Mouse (Mus musculus): ENCODE data around the gene Ibsp.

Ibsp gene

GRCm38 (mm10) chr5:104298994-104299393, at the start of gene Ibsp:
TSS of gene Ibsp (plus strand) at chr5:104299171.
- DNase-seq = no peak

DNA sequence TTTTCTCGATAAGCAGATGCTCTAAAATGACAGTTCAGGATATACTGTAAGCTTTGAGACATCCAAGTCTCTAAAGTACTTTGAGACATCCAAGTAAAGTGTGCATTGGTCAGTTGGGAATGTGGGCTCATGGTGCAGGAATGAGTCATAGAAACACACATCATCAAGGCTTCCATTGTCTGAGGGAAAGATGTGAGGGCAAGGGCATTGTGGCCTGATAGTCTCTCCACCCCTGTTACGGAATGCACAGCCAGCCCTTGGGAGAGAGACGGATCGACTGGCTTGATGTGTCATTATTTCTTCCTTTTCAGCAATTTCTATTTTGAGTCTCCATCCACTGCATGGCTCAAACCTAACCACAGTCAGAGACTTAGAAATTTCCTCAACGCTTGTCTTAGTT, 47.2 kb upstream of the Ibsp start:
- DNase-seq = no peak

GRCm38 (mm10) chr5:104256585-104256984, 42.4 kb upstream of the Ibsp start:
- no peak for DNase-seq

DNA sequence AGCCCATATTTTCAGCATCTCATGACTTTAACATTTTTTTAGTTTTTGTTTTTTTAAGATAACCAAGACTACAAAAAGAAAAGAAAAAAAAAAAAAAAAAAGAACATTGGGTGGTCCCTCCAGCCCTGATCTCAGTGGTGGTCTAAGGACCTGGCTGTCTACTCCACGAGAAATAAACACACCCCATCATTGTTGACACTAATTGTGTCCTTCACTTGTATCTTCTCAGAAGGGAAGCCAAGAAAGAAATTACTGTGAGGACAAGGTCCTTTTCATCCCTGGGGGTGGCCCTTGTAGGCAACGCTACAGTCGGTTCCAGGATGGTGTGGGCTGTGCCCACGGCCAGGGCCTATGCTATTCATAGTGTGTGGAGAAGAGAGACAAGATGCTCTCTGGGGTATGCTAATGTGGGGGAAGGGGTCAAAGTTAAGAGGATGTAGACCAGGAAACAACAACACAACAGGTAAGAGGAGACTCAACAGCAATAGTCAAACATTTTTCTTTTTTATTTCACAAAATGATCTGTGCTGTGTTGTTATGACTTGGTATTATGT, 37.0 kb upstream of the Ibsp start:
- DNase-seq = no peak

GRCm38 (mm10) chr5:104263014-104263776, 35.8 kb upstream of the Ibsp start:
- no peak for DNase-seq

DNA sequence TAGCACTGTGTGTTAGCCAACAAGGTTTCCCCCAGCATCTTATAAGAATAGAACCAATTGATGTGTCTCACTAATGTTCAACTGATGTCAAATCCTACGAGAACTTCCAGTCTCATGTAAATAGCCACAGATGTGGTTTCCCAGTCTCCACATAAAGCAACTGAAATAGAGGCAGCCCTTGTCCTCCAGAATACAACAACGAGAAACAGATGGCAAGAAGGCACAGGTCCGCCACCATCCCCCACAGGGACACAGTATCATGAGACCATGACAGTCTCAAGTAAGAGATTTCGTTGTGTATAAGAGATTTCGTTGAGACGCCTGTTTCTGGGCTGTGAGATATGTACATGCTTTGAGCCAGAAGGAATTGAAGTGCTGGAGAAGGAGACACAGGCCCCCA, 4.8 kb upstream of the Ibsp start:
- no peak for DNase-seq

DNA sequence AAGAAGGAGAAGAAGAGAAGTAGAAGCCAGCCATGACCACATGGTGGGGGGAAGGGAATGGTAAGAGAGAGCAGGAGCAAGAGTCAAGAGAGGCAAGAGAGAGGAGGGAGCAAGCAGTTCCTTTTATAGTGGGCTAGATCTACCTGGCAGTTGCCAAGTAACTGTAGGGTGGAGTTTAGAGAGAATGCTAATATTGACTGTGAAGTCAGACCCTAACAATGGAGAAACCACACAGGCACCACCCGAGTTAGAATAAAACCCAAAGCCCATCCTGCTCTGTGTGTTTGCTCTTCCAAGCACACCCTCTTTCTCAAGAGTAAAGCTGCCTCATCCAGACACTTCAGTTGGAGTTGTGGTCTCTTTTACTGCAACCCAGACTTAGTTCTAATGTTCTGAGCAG, 15.1 kb downstream of the Ibsp start:
- DNase-seq = no peak

GRCm38 (mm10) chr5:104325029-104325428, 26.1 kb downstream of the Ibsp start, which contains the start of gene Mepe:
TSS of gene Mepe (plus strand) at chr5:104325329.
- no peak for DNase-seq

DNA sequence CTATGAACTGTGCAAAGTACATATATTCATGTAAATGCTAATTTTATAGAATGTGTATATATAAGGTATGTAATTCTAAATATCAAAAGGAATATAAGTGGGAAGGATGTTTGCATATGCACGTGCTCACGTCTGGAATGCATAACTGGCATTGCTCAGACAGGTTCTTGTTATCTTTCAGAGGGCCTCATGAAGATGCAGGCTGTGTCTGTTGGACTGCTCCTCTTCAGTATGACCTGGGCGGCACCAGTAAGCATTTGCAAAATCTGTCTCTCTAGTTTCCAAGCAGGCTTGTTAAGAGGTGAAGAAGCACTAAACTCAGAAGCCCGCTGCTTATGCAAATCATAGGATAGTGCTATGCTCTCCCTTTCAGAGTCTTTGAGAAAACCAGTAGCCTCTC, 27.9 kb downstream of the Ibsp start:
- DNase-seq = no peak

DNA sequence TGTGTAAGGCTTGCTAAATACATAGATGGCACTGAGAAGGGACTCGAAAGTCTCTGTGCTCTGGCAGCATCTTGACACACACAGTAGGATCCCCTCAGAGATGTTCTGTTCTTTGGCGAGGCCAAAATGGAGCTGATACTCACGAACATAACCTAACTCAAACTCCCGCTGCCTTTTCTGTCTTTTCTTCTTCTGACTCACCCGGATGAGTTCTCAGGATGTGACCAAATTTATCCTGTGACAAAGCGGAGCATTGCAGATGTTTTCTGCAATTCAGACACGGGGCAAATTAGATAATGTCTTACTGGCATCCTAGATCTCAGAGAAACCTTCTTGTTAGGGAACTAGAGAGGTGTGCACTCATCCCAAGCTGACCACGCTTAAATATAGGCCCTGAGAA, 28.4 kb downstream of the Ibsp start:
- no peak for DNase-seq

DNA sequence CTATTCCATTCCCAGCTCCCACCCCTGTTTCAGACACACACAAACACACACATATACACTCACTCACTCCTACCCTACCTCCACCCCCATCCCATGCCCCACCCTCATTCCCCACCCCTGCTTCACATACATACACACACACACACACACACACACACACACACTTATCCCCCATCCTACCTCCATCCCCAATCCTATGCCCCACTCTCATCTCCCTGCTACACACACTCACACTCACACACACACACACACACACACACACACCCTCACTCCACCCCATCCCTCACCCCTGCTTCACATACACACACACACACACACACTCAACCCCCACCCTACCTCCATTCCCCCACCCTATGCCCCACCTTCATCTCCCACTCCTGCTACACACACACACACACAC, 28.9 kb downstream of the Ibsp start:
- DNase-seq = no peak

- DNase-seq = no peak
Measured at GRCm38 (mm10) chr5:104328317-104328850, 29.4 kb downstream of the Ibsp start.

GRCm38 (mm10) chr5:104329381-104329780, 30.4 kb downstream of the Ibsp start:
- no peak for DNase-seq

DNA sequence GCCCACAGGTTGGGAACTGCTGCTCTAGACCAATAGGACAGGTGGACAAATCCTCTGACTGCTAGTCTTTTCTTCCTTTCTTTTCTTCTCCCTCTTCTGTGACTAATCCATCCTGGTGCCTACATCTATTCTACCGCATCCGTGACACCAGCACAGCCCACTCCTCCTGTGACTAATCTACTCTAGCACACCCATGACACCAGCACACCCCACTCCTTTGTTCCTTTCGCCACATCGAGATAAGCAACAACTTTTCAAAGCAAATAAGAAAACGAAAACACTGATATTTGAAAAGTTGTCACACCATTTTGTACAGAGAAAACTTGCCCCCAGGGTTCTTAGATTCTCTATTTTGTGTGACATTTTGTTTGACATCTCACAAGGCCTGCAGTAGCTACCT, 31.1 kb downstream of the Ibsp start:
- DNase-seq = no peak

- DNase-seq = no peak
Measured at GRCm38 (mm10) chr5:104332296-104332695, 33.3 kb downstream of the Ibsp start.

DNA sequence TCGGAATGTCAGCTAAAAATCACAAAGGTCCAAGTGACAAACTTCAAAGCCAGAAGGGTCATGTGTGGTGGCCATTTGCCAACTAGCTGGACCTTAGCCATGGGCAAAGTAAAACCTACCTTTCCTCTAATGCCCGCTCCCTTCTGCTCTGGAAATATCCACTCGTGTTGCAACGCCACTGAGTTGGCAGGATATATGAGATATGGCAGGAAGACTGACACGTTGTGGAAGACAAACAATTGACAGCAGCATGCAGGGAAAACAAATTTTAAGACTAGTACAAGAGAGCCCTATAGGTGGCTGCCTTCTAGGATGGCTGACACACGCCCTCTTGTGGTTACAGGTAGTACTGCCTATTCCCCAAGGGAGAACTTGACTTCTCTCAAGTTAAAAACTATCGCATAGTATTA, 34.3 kb downstream of the Ibsp start:
- DNase-seq = peak; percentile 19 to 22

- DNase-seq = no peak
Measured at GRCm38 (mm10) chr5:104333643-104334042, 34.7 kb downstream of the Ibsp start.

GRCm38 (mm10) chr5:104334516-104334915, 35.5 kb downstream of the Ibsp start:
- no peak for DNase-seq

- no peak for DNase-seq
Measured at GRCm38 (mm10) chr5:104335962-104336361, 37.0 kb downstream of the Ibsp start.

GRCm38 (mm10) chr5:104337491-104337890, 38.5 kb downstream of the Ibsp start:
- DNase-seq = no peak

DNA sequence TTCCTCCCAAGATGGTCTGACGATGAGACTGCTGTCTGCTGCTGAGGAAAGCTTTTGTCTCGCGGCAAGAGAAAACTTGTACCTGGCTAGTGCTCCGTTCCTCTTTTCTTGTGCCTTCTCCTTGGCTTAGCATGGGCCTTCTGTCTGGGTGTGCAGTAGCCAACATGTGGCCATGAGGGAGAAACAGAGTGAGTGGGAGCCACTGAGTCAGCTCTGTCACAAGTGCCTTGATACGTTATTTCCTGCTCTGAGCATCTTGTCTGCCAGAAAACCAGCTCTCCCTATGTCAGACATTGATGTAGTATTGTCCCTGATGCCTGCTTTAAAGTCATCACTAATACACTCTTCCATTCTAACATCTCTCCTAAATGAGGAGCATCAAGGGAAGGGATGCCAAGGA, 40.0 kb downstream of the Ibsp start:
- no peak for DNase-seq

DNA sequence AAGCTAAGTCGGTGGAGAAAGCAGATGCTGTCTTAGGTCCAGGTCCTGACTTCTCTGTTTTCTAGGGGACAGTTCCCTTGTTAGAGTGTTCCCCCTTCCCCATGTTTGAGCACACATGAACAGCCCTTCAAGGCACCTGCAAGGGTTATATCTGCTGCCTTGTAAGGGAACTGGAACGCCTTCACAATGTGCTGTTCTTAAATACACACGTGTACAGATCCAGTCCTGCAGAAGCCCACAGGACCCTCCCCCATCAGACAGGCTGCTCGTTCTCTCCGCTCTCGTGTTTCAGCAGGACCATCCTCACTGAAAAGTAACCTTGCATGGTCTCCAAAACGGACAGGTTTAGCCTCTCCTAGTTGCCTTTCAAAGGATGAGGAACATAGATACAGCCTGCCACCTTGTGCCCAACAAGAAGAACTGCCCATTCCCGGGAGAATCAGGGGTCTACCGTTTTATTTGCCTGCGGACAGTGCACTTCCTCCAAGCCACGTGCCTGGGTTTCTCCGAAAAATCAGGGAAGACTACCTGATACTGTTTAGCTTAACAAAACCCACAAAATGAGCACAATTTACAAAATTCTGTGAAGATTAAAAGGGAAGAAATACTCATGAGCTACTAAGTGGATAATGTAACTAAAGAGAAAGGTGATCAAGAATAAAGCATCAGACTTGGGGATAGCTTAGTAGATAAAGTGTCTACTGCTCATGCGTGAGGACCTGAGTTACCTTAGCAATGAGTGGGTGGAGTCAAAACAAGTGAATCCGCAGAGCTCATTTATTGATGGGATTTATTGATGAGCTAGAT, 40.9 kb downstream of the Ibsp start:
- DNase-seq = peak; percentile 7 to 16

GRCm38 (mm10) chr5:104340513-104340829, 41.5 kb downstream of the Ibsp start:
- no peak for DNase-seq

DNA sequence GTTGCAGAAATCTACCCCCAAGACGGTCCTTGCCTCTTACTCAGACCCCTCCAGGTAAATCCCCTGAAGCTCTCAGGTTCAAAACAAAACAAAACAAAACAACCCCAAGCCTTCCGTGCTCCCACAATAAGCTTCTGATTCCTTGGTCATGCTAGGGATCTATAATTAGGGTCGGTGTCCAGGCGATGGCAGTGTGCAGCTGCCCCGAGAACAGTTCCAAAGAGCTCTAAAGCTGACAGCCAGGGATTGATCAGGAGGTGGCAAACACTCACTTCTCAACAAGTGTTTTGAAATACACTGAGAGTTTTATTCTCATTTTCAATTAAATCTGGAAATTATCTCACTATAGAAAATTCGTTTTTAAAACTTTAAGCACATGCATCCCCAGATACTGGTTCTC, 43.9 kb downstream of the Ibsp start:
- no peak for DNase-seq

Measured in cerebellum, adult 18-20 months (tissue).